Mouse (Mus musculus): ENCODE results near the gene Colca2. TPM values are rescaled to one million over a fixed set of nuclear protein-coding genes. Genes with fewer than 3 reads are reported as not detected.

Colca2 gene
- 0.72 and 1.1 TPM in 2 replicates for polyA plus RNA-seq (2021; fragmentation: Nextera tagmentation)
- long read RNA-seq, experiment 1, result 0 reads
- long read RNA-seq, experiment 2, result 0 reads

GRCm38 (mm10) chr9:51278500-51279381 lies at the start of gene Colca2:
Gene Colca2, minus strand, starts transcription at chr9:51278569.

Other genes starting within 250 kb of the Colca2 start
- gene Btg4, start 217.7 kb downstream of the Colca2 start, polyA plus RNA-seq (2021; fragmentation: Nextera tagmentation), result not detected in 2 replicates
- 5.5 and 7.2 TPM in 2 replicates for gene Layn, start 201.5 kb downstream of the Colca2 start, polyA plus RNA-seq (2021; fragmentation: Nextera tagmentation)
- gene 4833427G06Rik, start 176.5 kb downstream of the Colca2 start, polyA plus RNA-seq (2021; fragmentation: Nextera tagmentation), result 0.58 and 1.9 TPM in 2 replicates
- not detected in 2 replicates for gene Gm32742, start 113.1 kb downstream of the Colca2 start, polyA plus RNA-seq (2021; fragmentation: Nextera tagmentation)
- gene Pou2af1, start 64.9 kb downstream of the Colca2 start, polyA plus RNA-seq (2021; fragmentation: Nextera tagmentation), result not detected in 2 replicates
- not detected in 2 replicates for gene 1810046K07Rik, start 50.3 kb upstream of the Colca2 start, polyA plus RNA-seq (2021; fragmentation: Nextera tagmentation)